Mouse (Mus musculus) ovary, adult 10 weeks (tissue): Measurements from ENCODE around the gene Olfr1504. TPM values are rescaled to one million over a fixed set of nuclear protein-coding genes. Genes with fewer than 3 reads are reported as not detected.

Source experiments
- polyA plus RNA-seq: library from polyadenylated mRNA; stranded (reverse); fragments of 350-450 nt; fragmentation: Illumina TruSeq; extraction: RNeasy Lipid Tissue Mini Kit (QIAGEN cat#74804); gene quantifications from one replicate; pipeline ENCODE4 v1.2.3, GENCODE M21; 2014

Olfr1504 gene
- polyA plus RNA-seq: not detected

GRCm38 (mm10) chr19:13897828-13898227, at the start of gene Olfr1504:
Gene Olfr1504 (minus strand): TSS chr19:13897928.

GRCm38 (mm10) chr19:13913230-13913629, 15.5 kb upstream of the Olfr1504 start, which contains the start of gene Olfr1505:
Gene Olfr1505 (plus strand): TSS chr19:13913530.

GRCm38 (mm10) chr19:13861495-13861894, 36.2 kb downstream of the Olfr1504 start, which contains the start of gene Olfr1502:
Gene Olfr1502 (plus strand): TSS chr19:13861795.

GRCm38 (mm10) chr19:13850592-13850991, 47.1 kb downstream of the Olfr1504 start, which contains the start of gene Olfr1501:
Gene Olfr1501 (minus strand): TSS chr19:13850692.

Other genes starting within 250 kb of the Olfr1504 start
- gene Olfr1490, start 246.8 kb downstream of the Olfr1504 start, polyA plus RNA-seq: not detected
- gene Olfr1491, start 200.7 kb downstream of the Olfr1504 start, polyA plus RNA-seq: not detected
- not detected for gene Olfr1493-ps1, start 174.7 kb downstream of the Olfr1504 start, polyA plus RNA-seq
- gene Olfr1494, start 158.2 kb downstream of the Olfr1504 start, polyA plus RNA-seq: not detected
- not detected for gene Olfr1495, start 133.3 kb downstream of the Olfr1504 start, polyA plus RNA-seq
- gene Olfr1496, start 120.0 kb downstream of the Olfr1504 start, polyA plus RNA-seq: not detected
- gene Olfr1497, start 99.7 kb downstream of the Olfr1504 start, polyA plus RNA-seq: not detected
- gene Olfr1499, start 78.5 kb downstream of the Olfr1504 start, polyA plus RNA-seq: not detected
- not detected for gene Olfr1500, start 67.4 kb downstream of the Olfr1504 start, polyA plus RNA-seq
- gene Olfr1501, start 47.2 kb downstream of the Olfr1504 start, polyA plus RNA-seq: not detected
- not detected for gene Olfr1502, start 36.1 kb downstream of the Olfr1504 start, polyA plus RNA-seq
- not detected for gene Olfr1505, start 15.6 kb upstream of the Olfr1504 start, polyA plus RNA-seq